Mouse (Mus musculus) liver, embryonic 14.5 days (tissue): ENCODE results near the gene Hist1h1e. TPM values are rescaled to one million over a fixed set of nuclear protein-coding genes. Genes with fewer than 3 reads are reported as not detected.
"Not testable (repeated sequence)": the region's sequence is repeated elsewhere in the genome, so short reads cannot be mapped to it uniquely, and the experiment has no call there.

Experiments
- ATAC-seq: fragments of 200-750 bp; cut with Nextera tagmentation; 2 replicates; pipeline ENCODE4 v1.8.0; 2017; ENCODE audit warnings: moderate number of reproducible peaks, mild to moderate bottlenecking, moderate library complexity; ENCODE audit not compliant: insufficient read depth
- DNase-seq, 3 experiments: peaks; one replicate each; pipeline ENCODE4 v3.0.0-alpha.2; 2012 to 2013; ENCODE audit warnings: low read depth in 3 of 3, low spot score in 3 of 3
- H3K27ac ChIP-seq: fragments of 300-500 bp; sonication (generic); 2 replicates; pipeline ENCODE4 v1.5.1; 2014; ENCODE audit warnings: moderate library complexity, mild to moderate bottlenecking, control low read depth, inconsistent platforms
- H3K27me3 ChIP-seq: fragments of 300-500 bp; sonication (generic); 2 replicates; pipeline ENCODE4 v1.6.1; 2014; ENCODE audit warnings: mild to moderate bottlenecking, low read length, moderate library complexity; ENCODE audit not compliant: control insufficient read depth, insufficient read depth
- H3K36me3 ChIP-seq: fragments of 300-500 bp; sonication (generic); replicated peaks from 2 replicates; pipeline ENCODE4 v1.6.1; 2014; ENCODE audit warnings: low read depth; ENCODE audit not compliant: control insufficient read depth, insufficient read depth
- H3K4me1 ChIP-seq, 2 experiments: fragments of 200-500 bp in 1 of 2; fragments of 300-500 bp in 1 of 2; sonication (generic) in 1 of 2; replicated peaks; 2 replicates each; pipeline ENCODE4 v1.6.1; 2012 to 2014; ENCODE audit warnings: antibody characterized with exemption in 1 of 2, inconsistent platforms in 1 of 2, low read length in 1 of 2; ENCODE audit not compliant: control insufficient read depth in 2 of 2, insufficient read depth in 2 of 2
- H3K4me2 ChIP-seq: fragments of 300-500 bp; sonication (generic); 2 replicates; pipeline ENCODE4 v1.6.1; 2014; ENCODE audit warnings: low read depth, mild to moderate bottlenecking, control low read depth, moderate library complexity
- H3K4me3 ChIP-seq, 2 experiments: fragments of 200-500 bp in 1 of 2; fragments of 300-500 bp in 1 of 2; sonication (generic) in 1 of 2; 2 replicates each; pipeline ENCODE4 v1.5.1; 2012 to 2014; ENCODE audit warnings: low read depth in 2 of 2, low read length in 2 of 2, mild to moderate bottlenecking in 2 of 2, control low read depth in 1 of 2, inconsistent platforms in 1 of 2, moderate library complexity in 1 of 2; ENCODE audit not compliant: insufficient read depth in 1 of 2
- H3K9ac ChIP-seq: fragments of 300-500 bp; sonication (generic); replicated peaks from 2 replicates; pipeline ENCODE4 v1.6.1; 2014; ENCODE audit warnings: mild to moderate bottlenecking, control low read depth, moderate library complexity
- H3K9me3 ChIP-seq: fragments of 300-500 bp; sonication (generic); 2 replicates; pipeline ENCODE4 v1.6.1; 2016; ENCODE audit warnings: low read length, mixed read lengths; ENCODE audit not compliant: control insufficient read depth
- CTCF ChIP-seq: IDR thresholded peaks from 2 replicates; pipeline ENCODE4 v1.5.1; 2016; ENCODE audit warnings: antibody characterized with exemption, low read depth, control low read depth
- EP300 ChIP-seq: IDR thresholded peaks from 2 replicates; pipeline ENCODE4 v1.6.1; 2016; ENCODE audit warnings: antibody characterized with exemption, low read depth
- WGBS: fragments of 180-500 bp; shearing (Covaris S2); extraction: QIAGEN DNeasy Blood & Tissue Kit; methylation state at CpG from one replicate; pipeline ENCODE4 v1.1.7; 2014; ENCODE audit not compliant: insufficient replicate concordance; 5-methylcytosine and 5-hydroxymethylcytosine counted together
- polyA plus RNA-seq, 2 experiments: library from polyadenylated mRNA; depleted of rRNA in 1 of 2; stranded (reverse) in 1 of 2; unstranded in 1 of 2; fragments of >200 nt; fragmentation: Nextera tagmentation in 1 of 2; extraction: Ambion mirVana in 1 of 2; gene quantifications; 2 replicates each; pipeline versions ENCODE4 v1.2.1 to v1.2.3; 2012 to 2014

Hist1h1e gene
- polyA plus RNA-seq, 2 experiments = 8.0 to 23.1 TPM

DNA sequence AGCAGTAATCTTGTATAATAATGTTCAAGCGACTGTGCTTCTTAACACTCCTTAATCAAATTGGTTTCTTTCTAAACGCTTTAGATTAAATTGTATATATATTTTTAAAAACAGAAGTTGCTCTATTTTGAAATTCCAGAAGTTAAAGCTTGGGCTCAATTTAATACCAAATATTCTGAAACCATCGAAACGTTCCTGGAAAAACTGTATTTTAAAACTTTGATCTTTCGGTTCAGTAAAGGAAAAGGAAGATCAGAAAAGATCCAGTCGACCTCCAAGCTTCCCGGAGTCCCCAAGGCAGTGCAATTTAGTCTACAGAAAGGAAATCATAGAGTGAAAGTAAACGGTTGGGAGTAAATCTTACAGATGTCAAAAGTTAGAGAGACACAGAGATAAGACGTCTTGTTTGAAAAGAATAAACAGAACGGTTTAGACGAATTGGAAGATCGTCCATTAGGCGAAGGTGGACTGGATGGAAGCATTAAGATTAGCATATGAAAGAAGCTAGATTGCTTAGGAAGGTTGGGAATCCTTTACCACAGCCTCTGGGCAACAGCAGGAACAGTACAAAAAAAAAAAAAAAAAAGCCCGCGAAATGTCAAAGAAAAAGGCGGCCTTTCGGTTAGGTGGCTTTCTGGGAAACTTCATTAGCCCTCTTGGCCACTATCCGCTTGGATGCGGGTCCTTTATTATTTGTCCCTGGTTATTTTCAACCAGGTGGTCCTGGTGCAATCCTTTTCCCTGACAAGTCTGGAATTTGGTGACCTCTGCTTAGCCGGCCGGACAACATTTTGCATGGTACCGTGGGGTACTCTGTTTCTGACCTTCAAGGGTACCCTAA, 36.0 kb downstream of the Hist1h1e start:
- peak overlapping the region; percentile 55 to 61 for H3K4me3 ChIP-seq
- no peaks in the 10 kb centered on the region for H3K27me3 ChIP-seq
- H3K4me1 ChIP-seq = peaks cover 23 to 27% of the 10 kb centered on the region in 2 experiments
- WGBS = 2% methylated on average over 22 of the region's 22 CpGs
- DNase-seq = no peak
- H3K9ac ChIP-seq = peak overlapping the region; percentile 94
- peak overlapping the region; percentile 88 for H3K27ac ChIP-seq
- H3K4me2 ChIP-seq = peak overlapping the region; percentile 94
- ATAC-seq = no peak
- H3K36me3 ChIP-seq = no peaks in the 10 kb centered on the region
- TF ChIP-seq CTCF = no peak
- no peak for TF ChIP-seq EP300
- no peaks in the 10 kb centered on the region for H3K9me3 ChIP-seq

DNA sequence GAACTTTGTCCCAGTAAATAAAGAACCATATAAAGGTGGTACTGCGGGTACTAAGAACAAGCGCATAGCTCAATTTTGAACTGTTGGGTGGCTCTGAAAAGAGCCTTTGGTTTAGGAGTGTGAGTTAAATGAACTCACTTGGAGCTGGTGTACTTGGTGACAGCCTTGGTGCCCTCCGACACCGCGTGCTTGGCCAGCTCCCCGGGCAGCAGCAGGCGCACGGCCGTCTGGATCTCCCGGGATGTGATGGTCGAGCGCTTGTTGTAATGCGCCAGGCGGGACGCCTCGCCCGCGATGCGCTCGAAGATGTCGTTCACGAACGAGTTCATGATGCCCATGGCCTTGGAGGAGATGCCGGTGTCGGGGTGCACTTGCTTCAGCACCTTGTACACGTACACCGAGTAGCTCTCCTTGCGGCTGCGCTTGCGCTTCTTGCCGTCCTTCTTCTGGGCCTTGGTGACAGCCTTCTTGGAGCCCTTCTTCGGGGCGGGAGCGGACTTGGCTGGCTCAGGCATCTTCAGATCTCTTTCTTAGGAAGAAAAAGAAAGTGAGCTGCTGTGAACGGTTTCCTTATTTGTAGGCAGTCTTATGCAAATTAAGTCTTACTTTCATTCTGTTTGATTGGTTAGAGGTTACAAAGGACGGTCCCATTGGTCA, 36.8 kb downstream of the Hist1h1e start:
- ATAC-seq = peak; percentile 73
- H3K9ac ChIP-seq = peak overlapping the region; percentile 87
- H3K4me3 ChIP-seq = peak overlapping the region; percentile 55 to 78
- H3K27me3 ChIP-seq, H3K36me3 ChIP-seq, H3K9me3 ChIP-seq: not testable (repeated sequence)
- 0% methylated on average over 27 of the region's 36 CpGs for WGBS
- H3K27ac ChIP-seq = peak overlapping the region; percentile 88
- peak overlapping the region; percentile 94 for H3K4me2 ChIP-seq
- DNase-seq = peak; percentile 90 to 95 (median 91)
- peaks cover 29 to 32% of the 10 kb centered on the region in 2 experiments for H3K4me1 ChIP-seq
- peak; percentile 80 for TF ChIP-seq EP300

DNA sequence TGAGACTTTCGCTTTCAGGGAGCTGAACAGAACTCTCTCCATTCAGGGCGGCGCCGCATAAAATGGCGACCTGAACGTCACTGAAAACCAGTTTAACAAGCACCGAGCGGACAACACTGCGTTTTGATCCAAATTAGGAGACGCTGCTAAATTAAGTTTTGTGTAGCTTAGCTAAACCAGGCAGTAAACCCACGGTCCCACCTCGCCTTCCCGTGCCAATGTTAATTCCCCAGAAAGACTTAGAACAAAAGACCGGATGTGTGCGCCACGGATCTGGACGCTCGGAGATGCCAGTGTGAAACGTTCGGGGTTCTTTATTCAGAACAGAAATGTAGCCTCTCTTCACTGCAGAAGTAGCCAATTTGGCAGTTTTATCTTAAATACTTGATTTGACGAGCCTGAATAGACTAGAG, 37.3 kb downstream of the Hist1h1e start:
- peak in 1 of 3 experiments; percentile 85 for DNase-seq
- H3K36me3 ChIP-seq = no peaks in the 10 kb centered on the region
- ATAC-seq = peak; percentile 4; the same call in 1 of the 2 replicates
- WGBS = under 1% methylated on average over 21 of the region's 21 CpGs
- H3K9me3 ChIP-seq = no peaks in the 10 kb centered on the region
- TF ChIP-seq CTCF (no peak), EP300 (no peak)
- H3K4me1 ChIP-seq = peaks cover 29 to 33% of the 10 kb centered on the region in 2 experiments
- H3K27ac ChIP-seq = peak overlapping the region; percentile 88
- H3K27me3 ChIP-seq = no peaks in the 10 kb centered on the region
- peak overlapping the region; percentile 87 for H3K9ac ChIP-seq
- peak overlapping the region; percentile 55 to 78 for H3K4me3 ChIP-seq
- peak overlapping the region; percentile 94 for H3K4me2 ChIP-seq

DNA sequence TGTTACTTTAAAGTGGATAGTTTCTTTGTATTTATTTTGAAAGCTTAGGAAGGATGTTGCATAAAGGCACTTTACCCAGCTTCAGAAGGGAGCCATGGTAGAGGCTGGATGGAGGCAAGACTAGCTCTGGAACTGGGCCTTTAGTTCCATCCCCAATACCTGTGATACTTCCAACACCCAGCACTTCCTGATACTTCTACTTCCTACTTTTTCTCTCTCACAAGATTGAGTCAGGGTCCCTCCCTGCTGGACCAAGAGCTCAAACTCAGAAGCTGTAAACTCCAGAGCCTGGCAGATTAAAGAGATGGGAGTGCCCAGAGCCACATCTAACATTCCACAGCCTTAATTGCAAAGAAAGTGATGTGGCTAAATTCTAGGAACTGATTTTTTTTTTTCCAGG, 38.0 kb downstream of the Hist1h1e start:
- Histone ChIP-seq H3K9ac (peak overlapping the region; percentile 87), H3K4me1 (peaks cover 29 to 33% of the 10 kb centered on the region in 2 experiments)
- ATAC-seq = no peak

More for the DNA sequence above, 38.0 kb downstream of the Hist1h1e start:
- TF ChIP-seq EP300 (0 out of 2 replicates have a peak, but pooled peaks have one; percentile 10), CTCF (no peak)
- Histone ChIP-seq H3K27me3 (no peaks in the 10 kb centered on the region), H3K27ac (peak overlapping the region; percentile 88), H3K4me3 (peak overlapping the region; percentile 55 to 78), H3K9me3 (no peaks in the 10 kb centered on the region), H3K36me3 (no peaks in the 10 kb centered on the region), H3K4me2 (peak overlapping the region; percentile 94)
- no peak for DNase-seq
